In the genomic region with DNA sequence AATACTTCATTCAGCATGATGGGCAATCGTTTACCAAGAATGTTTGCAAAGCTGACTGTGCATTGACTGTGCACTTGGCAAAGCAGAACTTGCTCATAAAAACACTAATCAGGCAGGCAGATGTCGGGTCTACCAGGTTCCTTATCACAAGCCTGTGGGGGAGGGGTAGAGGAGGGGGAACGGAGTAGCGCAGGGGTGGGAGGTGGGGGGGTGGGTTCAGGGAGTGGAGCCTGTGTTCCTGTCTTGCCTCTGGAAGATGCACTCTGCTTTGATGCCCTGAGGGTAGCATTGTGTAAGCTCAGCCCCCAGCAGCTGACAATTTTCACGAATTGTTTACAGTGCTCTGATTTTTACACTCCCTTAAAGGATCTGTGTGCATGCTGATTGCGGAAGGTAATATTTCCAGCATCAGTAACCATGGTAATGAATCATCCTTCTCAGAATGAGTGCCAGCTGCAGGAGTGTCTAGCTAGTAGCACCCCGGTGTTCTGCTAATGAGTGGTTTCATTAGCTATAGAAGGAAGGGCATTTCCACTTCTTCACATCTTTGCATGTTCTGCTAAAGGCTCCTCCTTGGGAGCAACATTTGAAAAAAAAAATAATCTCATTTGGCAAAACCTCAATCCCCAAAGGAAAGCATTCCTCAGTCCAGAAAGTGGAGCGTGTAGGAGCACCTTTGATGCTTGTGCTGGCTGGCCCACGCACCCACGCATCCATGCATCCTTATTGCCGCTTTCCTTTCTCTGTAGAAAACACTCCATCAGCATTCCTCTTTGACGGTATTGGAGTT, we compare ENCODE assay signal across 8 mouse cellular contexts. TPM values are rescaled to one million over a fixed set of nuclear protein-coding genes. Genes with fewer than 3 reads are reported as not detected.
DNase-seq lines count a peak whose midpoint lies in the region; ATAC-seq and TF ChIP-seq lines count a peak whose summit lies in the region.
"Had no signal": no experiment of that assay in that cellular context is flagged by ENCODE, and none has a peak within 500 bp of the region (broad histone marks: within the 10 kb centered on the region; RNA-seq: fewer than 3 reads in every experiment).

No protein-coding gene starts in this region.

- 0 out of 2 replicates have a peak, but pooled peaks have one; percentile 14 for TF ChIP-seq EP300 in CH12.LX (IDR thresholded peaks at IDR 0.05; ENCODE audit: low read length)

- H3K79me2 ChIP-seq in CH12.LX (replicated peaks; ENCODE audit: control insufficient read depth, extremely low read depth, insufficient read depth, poor library complexity, severe bottlenecking): no peaks in the 10 kb centered on the region

- in situ Hi-C loops in CH12.LX (cut with MboI; ENCODE audit: low pct_ligation_motif_present, low pct_unique_long_range_greater_than_20kb, low sequenced_read_pairs): no loop called here

- DNase-seq in CH12.LX (ENCODE audit: extremely low read depth): peak; percentile 41
- peak; percentile 93 for DNase-seq in brain, adult 2 months (ENCODE audit: low read depth, low spot score)
- peak; percentile 83 for DNase-seq in telencephalon, adult 2 months (ENCODE audit: low read depth, low spot score)
- DNase-seq in adrenal gland, adult 18-20 months (ENCODE audit: low spot score in 2 of 2): no peak
- DNase-seq in MN1 (ENCODE audit: low spot score): no peak
- DNase-seq: liver, embryonic 13.5 days had no signal

- no peak for TF ChIP-seq POLR2A in CH12.LX (IDR thresholded peaks at IDR 0.05; ENCODE audit: low read depth, low read length)

- no peaks in the 10 kb centered on the region for H3K27me3 ChIP-seq in CH12.LX (replicated peaks)
- no peaks in the 10 kb centered on the region for H3K27me3 ChIP-seq in forebrain, embryonic 13.5 days
- H3K27me3 ChIP-seq in limb, embryonic 12.5 days: no peaks in the 10 kb centered on the region
- H3K27me3 ChIP-seq: liver, embryonic 13.5 days had no signal

- TF ChIP-seq CTCF in CH12.LX (conservative IDR thresholded peaks at IDR 0.05 in 1 of 2, IDR thresholded peaks at IDR 0.05 in 1 of 2; ENCODE audit: low read depth in 2 of 2, low read length in 2 of 2): no peak

- no peak for TF ChIP-seq RAD21 in CH12.LX (IDR thresholded peaks at IDR 0.05; ENCODE audit: low read depth, low read length)

- WGBS in forebrain, embryonic 13.5 days: 7% methylated on average over 12 of the region's 12 CpGs
- 19% methylated on average over 12 of the region's 12 CpGs for WGBS in limb, embryonic 12.5 days

- dilution Hi-C loops in CH12.LX (cut with MboI; ENCODE audit: extremely low pct_ligation_motif_present, extremely low pct_unique_long_range_greater_than_20kb, low sequenced_read_pairs): no loop called here

- H3K4me3 ChIP-seq in CH12.LX (replicated peaks in 1 of 3; ENCODE audit: low read depth in 2 of 3, low read length in 2 of 3, poor library complexity in 1 of 3): no peak overlapping the region
- no peak overlapping the region for H3K4me3 ChIP-seq in forebrain, embryonic 13.5 days
- no peak overlapping the region for H3K4me3 ChIP-seq in limb, embryonic 12.5 days (replicated peaks)
- H3K4me3 ChIP-seq: liver, embryonic 13.5 days had no signal

- peaks cover 5% of the 10 kb centered on the region in 2 experiments; a peak in 2 of 4 replicates for H3K4me1 ChIP-seq in CH12.LX (ENCODE audit: control insufficient read depth in 1 of 2, insufficient read depth in 2 of 2)
- peaks cover 88% of the 10 kb centered on the region for H3K4me1 ChIP-seq in forebrain, embryonic 13.5 days
- H3K4me1 ChIP-seq in limb, embryonic 12.5 days (replicated peaks): peaks cover 17% of the 10 kb centered on the region

- H3K9me3 ChIP-seq in CH12.LX (replicated peaks; ENCODE audit: low read length): no peaks in the 10 kb centered on the region
- no peaks in the 10 kb centered on the region for H3K9me3 ChIP-seq in forebrain, embryonic 13.5 days (replicated peaks)
- no peaks in the 10 kb centered on the region for H3K9me3 ChIP-seq in limb, embryonic 12.5 days
- H3K9me3 ChIP-seq: liver, embryonic 13.5 days had no signal

- peak; percentile 86 for ATAC-seq in forebrain, embryonic 13.5 days
- no peak for ATAC-seq in limb, embryonic 12.5 days (ENCODE audit: insufficient number of reproducible peaks, insufficient read depth, low FRiP score, low TSS enrichment, low read depth)

- no peaks in the 10 kb centered on the region for H3K36me3 ChIP-seq in CH12.LX (replicated peaks in 1 of 2; ENCODE audit: control insufficient read depth in 1 of 2, insufficient read depth in 1 of 2, low read length in 1 of 2)
- no peaks in the 10 kb centered on the region for H3K36me3 ChIP-seq in forebrain, embryonic 13.5 days (ENCODE audit: poor library complexity, severe bottlenecking)
- H3K36me3 ChIP-seq in limb, embryonic 12.5 days: no peaks in the 10 kb centered on the region
- H3K36me3 ChIP-seq: liver, embryonic 13.5 days had no signal

- no peak overlapping the region for H3K4me2 ChIP-seq in CH12.LX (ENCODE audit: insufficient read depth, low read depth, poor library complexity, severe bottlenecking)
- peak overlapping the region; percentile 48 for H3K4me2 ChIP-seq in forebrain, embryonic 13.5 days
- H3K4me2 ChIP-seq in limb, embryonic 12.5 days: peak overlapping the region; percentile 42
- H3K4me2 ChIP-seq: liver, embryonic 13.5 days had no signal

- no peak overlapping the region for H3K27ac ChIP-seq in CH12.LX (ENCODE audit: insufficient read depth, low read depth)
- peak overlapping the region; percentile 90 for H3K27ac ChIP-seq in forebrain, embryonic 13.5 days
- no peak overlapping the region for H3K27ac ChIP-seq in limb, embryonic 12.5 days
- H3K27ac ChIP-seq: liver, embryonic 13.5 days had no signal

- H3K9ac ChIP-seq in CH12.LX (ENCODE audit: insufficient read depth, low read depth): no peak overlapping the region
- H3K9ac ChIP-seq in forebrain, embryonic 13.5 days: no peak overlapping the region
- H3K9ac ChIP-seq in limb, embryonic 12.5 days (replicated peaks): no peak overlapping the region
- H3K9ac ChIP-seq: liver, embryonic 13.5 days had no signal

TF ChIP-seq in CH12.LX, 34 proteins besides CTCF, POLR2A, EP300 and RAD21:
- no peak for TF ChIP-seq SMC3 (IDR thresholded peaks at IDR 0.05; ENCODE audit: low read depth, low read length)
- no peak for TF ChIP-seq TCF12 (IDR thresholded peaks at IDR 0.05; ENCODE audit: low read depth, low read length)
- no peak for TF ChIP-seq MYC (IDR thresholded peaks at IDR 0.05; ENCODE audit: low read depth, low read length)
- no peak for TF ChIP-seq E2F4 (IDR thresholded peaks at IDR 0.05; ENCODE audit: insufficient replicate concordance, low read depth, low read length)
- no peak for TF ChIP-seq ZKSCAN1 (IDR thresholded peaks at IDR 0.05; ENCODE audit: borderline replicate concordance, low read depth, low read length)
TF ChIP-seq in CH12.LX: peak in this region for 0.

RNA-seq across cellular contexts. Expression of gene Amer2, which starts 36.8 kb away (rescaled TPM):
- total RNA-seq in CH12.LX (2012; rRNA removed) (not detected in 2 replicates), CH12.LX (2014; rRNA removed) (not detected in 2 replicates)
- not detected in 2 replicates for polyA plus RNA-seq in CH12.LX (2012; ENCODE audit: insufficient read length, low read depth)
- 24.4 and 31.0 TPM in 2 replicates for polyA plus RNA-seq in forebrain, embryonic 13.5 days (2015; fragmentation: Nextera tagmentation; extraction: Ambion mirVana)
- 3.9 and 4.6 TPM in 2 replicates for polyA plus RNA-seq in limb, embryonic 12.5 days (2016; fragmentation: Nextera tagmentation; extraction: Ambion mirVana)
- 1 to 10 TPM; 3.0 to 3.3 TPM for total RNA-seq in adrenal gland, adult 18-20 months (2021)

Comparison
In these comparisons a context has a peak if more than half of its experiments do, and no peak if none do; other contexts are left out.
1. DNase-seq: peak in CH12.LX (single experiment), brain, adult 2 months (single experiment) and telencephalon, adult 2 months (single experiment); none in adrenal gland, adult 18-20 months (0 of 2) and MN1 (single experiment).